Mouse (Mus musculus): ENCODE data around the gene Zdhhc21.
A peak's percentile ranks its signal among the peaks of the same experiment; 100 is the strongest.

DNA sequence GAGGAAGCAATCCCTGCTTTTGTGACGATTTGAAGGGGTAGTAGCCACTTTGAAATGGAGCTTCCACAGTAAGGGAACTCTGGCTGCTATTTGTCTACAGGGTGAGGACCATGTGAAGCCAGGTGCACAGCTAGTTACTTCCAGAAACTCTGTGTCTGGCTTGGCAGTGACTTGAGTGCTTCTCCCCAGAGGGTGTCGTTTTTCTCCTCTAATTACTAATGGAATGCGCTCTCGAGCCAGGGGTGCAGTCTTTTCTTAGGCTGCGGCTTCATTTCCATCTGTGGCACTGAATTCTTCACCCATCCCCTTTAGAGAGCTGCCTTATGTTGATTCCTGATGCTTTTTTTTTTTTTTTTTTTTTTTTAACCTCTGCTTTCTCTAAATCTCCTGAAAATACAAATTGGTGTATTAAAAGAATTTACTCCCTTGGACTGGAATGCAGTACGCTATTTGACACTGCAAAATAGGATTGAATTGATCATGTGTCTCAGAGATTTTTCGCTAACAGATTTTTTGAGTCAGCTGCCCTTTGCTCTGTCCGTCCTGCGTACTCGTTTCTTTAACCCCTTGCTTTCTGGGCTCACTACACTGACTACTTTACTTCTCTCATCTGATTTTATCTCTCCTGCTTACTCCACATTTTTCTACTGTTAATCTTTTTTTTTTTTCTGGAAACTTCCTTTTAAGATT is 97.2 kb downstream of the Zdhhc21 start:
- TF ChIP-seq CTCF (IDR thresholded peaks at IDR 0.05; ENCODE audit: control insufficient read depth, insufficient read depth, insufficient read length) = no peak
- peak; percentile 69 for TF ChIP-seq MYOD1 (IDR thresholded peaks at IDR 0.05; ENCODE audit: control insufficient read depth, insufficient read length, low read depth)
- no peak for TF ChIP-seq MYOG (IDR thresholded peaks at IDR 0.05; ENCODE audit: control insufficient read depth, extremely low read depth, insufficient read length)
- no peak for TF ChIP-seq CEBPB (IDR thresholded peaks at IDR 0.05; ENCODE audit: low read depth)
- TF ChIP-seq MAX (IDR thresholded peaks at IDR 0.05) = no peak
- TF ChIP-seq USF1 (IDR thresholded peaks at IDR 0.05; ENCODE audit: low read depth) = no peak

All from C2C12 (cell line).